Mouse (Mus musculus) liver, postnatal 0 days (tissue): ENCODE measurements around the gene Lyg1.

Experiments
- CTCF ChIP-seq: sonication (generic); IDR thresholded peaks from 2 replicates; pipeline ENCODE4 v1.5.1; 2016; ENCODE audit warnings: antibody characterized with exemption, low read depth
- EP300 ChIP-seq: IDR thresholded peaks from 2 replicates; pipeline ENCODE4 v1.6.1; 2016; ENCODE audit warnings: antibody characterized with exemption, low read depth, mild to moderate bottlenecking

GRCm38 (mm10) chr1:37984326-37984725, 26.8 kb upstream of the Lyg1 start:
- TF ChIP-seq CTCF (no peak), EP300 (no peak)
